Mouse (Mus musculus): Measurements from ENCODE around the gene Tapt1. TPM values are rescaled to one million over a fixed set of nuclear protein-coding genes. Genes with fewer than 3 reads are reported as not detected.

Gene Tapt1
- polyA plus RNA-seq, 1 experiment from 2014 or later = 28.5 TPM

DNA sequence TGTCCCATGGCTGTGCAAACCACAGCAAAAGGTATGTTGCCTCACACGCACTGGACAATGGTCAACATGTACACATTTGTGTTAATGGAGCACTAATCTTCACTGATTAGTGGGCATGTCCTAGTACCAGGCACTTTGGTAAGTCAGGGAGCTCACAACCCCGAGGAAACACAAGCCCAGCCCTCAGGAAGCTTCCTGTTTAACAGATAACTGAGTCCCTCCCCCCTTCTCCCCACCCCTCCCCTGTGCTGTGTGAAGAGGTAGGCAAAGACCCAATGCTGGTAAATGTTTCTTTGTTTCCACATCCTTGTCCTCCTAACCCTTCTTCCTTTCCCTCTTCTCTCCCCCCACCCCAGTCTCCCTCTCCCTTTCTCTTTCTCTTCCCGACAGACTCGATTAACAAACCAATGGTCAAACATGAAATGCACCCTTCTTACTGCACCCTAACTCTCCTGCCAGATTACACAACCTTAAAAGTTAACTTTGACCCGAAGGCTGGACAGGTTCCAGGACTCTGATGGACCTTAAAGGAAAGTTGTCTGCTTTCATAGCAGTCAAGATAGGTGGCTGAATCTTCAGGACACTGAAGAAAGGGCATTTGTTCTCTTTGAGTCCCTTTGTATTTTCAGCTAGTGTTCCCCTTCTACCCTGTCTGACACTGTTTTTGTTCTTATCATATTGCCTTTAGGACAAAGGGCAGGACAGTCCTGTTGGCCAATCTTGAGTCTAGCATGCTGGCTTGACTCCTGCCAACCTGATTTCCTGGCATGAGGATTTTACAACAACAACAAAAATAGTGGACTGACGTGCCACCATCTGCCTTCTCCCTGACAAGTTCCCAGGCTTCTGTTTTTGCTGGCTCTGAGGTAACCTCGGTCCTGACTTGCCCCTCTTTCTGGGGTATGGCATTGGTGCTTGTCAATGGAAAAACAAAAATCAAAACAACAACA, 13.0 kb upstream of the Tapt1 start:
- 72% methylated on average over 7 of the region's 7 CpGs for WGBS
- Histone ChIP-seq H3K27me3 (replicated peaks; ENCODE audit: control insufficient read depth, insufficient read depth, low read length) (no peaks in the 10 kb centered on the region), H3K27ac (ENCODE audit: low read depth, low read length) (no peak overlapping the region), H3K9ac (ENCODE audit: low read depth, low read length) (no peak overlapping the region), H3K36me3 (ENCODE audit: control insufficient read depth, insufficient read depth, low read length) (no peaks in the 10 kb centered on the region), H3K4me2 (ENCODE audit: low read length) (no peak overlapping the region), H3K4me1 (ENCODE audit: control insufficient read depth, insufficient read depth, low read depth, low read length) (no peaks in the 10 kb centered on the region), H3K9me3 (ENCODE audit: control insufficient read depth, low read length) (no peaks in the 10 kb centered on the region), H3K4me3 (ENCODE audit: low read length) (no peak overlapping the region)
- no peak for ATAC-seq

DNA sequence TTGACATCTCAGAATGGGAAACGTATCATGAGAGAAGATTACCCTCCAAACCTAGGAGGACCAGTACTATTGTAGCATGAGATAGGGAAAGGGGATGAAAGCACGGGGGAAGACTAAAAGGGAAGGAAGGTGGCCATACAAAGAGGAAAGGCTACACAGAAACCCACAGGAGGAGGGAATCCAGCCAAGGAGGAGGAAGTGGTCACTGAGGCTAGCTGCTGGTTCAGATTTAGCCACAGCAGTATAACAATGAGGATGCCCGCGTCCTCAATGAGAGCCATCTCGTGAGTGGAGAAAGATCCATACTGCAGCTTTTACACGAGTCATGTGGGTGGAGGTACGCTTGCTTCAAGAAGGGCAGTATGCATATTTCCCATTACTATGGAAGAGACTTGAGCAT, 11.8 kb upstream of the Tapt1 start:
- H3K4me1 ChIP-seq (ENCODE audit: control insufficient read depth, insufficient read depth, low read depth, low read length) = no peaks in the 10 kb centered on the region
- H3K9me3 ChIP-seq (ENCODE audit: control insufficient read depth, low read length) = no peaks in the 10 kb centered on the region
- no peaks in the 10 kb centered on the region for H3K27me3 ChIP-seq (replicated peaks; ENCODE audit: control insufficient read depth, insufficient read depth, low read length)
- H3K9ac ChIP-seq (ENCODE audit: low read depth, low read length) = no peak overlapping the region
- 95% methylated on average over 7 of the region's 7 CpGs for WGBS
- H3K4me3 ChIP-seq (ENCODE audit: low read length) = no peak overlapping the region
- H3K27ac ChIP-seq (ENCODE audit: low read depth, low read length) = no peak overlapping the region
- ATAC-seq = no peak
- H3K36me3 ChIP-seq (ENCODE audit: control insufficient read depth, insufficient read depth, low read length) = no peaks in the 10 kb centered on the region
- H3K4me2 ChIP-seq (ENCODE audit: low read length) = no peak overlapping the region

DNA sequence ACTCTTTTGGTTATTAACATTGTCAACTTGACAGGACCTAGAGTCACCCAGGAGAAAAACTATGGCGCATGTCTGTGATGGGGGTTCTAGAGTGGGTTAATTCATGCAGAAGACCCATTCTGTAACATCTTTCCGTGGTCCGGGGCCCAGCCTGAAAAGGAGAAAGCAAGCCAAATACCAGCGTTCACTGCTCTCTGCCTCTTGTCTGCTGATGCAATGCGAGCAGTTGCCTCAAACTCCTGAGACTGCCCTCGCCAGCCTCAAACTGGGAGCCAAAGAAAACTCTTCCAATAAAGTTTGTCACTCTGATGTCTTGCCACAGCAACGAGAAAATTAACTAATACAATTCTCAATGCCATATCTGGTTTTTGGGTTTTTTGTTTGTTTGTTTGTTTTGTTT, 8.2 kb upstream of the Tapt1 start:
- WGBS = 78% methylated on average over 7 of the region's 7 CpGs
- Histone ChIP-seq H3K36me3 (ENCODE audit: control insufficient read depth, insufficient read depth, low read length) (no peaks in the 10 kb centered on the region), H3K4me1 (ENCODE audit: control insufficient read depth, insufficient read depth, low read depth, low read length) (no peaks in the 10 kb centered on the region), H3K9me3 (ENCODE audit: control insufficient read depth, low read length) (no peaks in the 10 kb centered on the region), H3K27ac (ENCODE audit: low read depth, low read length) (no peak overlapping the region), H3K4me2 (ENCODE audit: low read length) (no peak overlapping the region), H3K9ac (ENCODE audit: low read depth, low read length) (no peak overlapping the region), H3K27me3 (replicated peaks; ENCODE audit: control insufficient read depth, insufficient read depth, low read length) (no peaks in the 10 kb centered on the region), H3K4me3 (ENCODE audit: low read length) (no peak overlapping the region)
- no peak for ATAC-seq

- Histone ChIP-seq H3K27ac (ENCODE audit: low read depth, low read length) (no peak overlapping the region), H3K4me3 (ENCODE audit: low read length) (no peak overlapping the region), H3K4me2 (ENCODE audit: low read length) (no peak overlapping the region), H3K9ac (ENCODE audit: low read depth, low read length) (no peak overlapping the region), H3K27me3 (replicated peaks; ENCODE audit: control insufficient read depth, insufficient read depth, low read length) (no peaks in the 10 kb centered on the region), H3K9me3 (ENCODE audit: control insufficient read depth, low read length) (no peaks in the 10 kb centered on the region), H3K4me1 (ENCODE audit: control insufficient read depth, insufficient read depth, low read depth, low read length) (no peaks in the 10 kb centered on the region), H3K36me3 (ENCODE audit: control insufficient read depth, insufficient read depth, low read length) (no peaks in the 10 kb centered on the region)
- WGBS = 70% methylated on average over 3 of the region's 3 CpGs
- ATAC-seq = no peak
Observed at GRCm38 (mm10) chr5:44233933-44234332, 7.5 kb upstream of the Tapt1 start.

- H3K9ac ChIP-seq (ENCODE audit: low read depth, low read length) = no peak overlapping the region; the same call in 1 of the 2 replicates
- H3K9me3 ChIP-seq (ENCODE audit: control insufficient read depth, low read length) = no peaks in the 10 kb centered on the region
- H3K27ac ChIP-seq (ENCODE audit: low read depth, low read length) = no peak overlapping the region
- ATAC-seq = no peak
- H3K4me2 ChIP-seq (ENCODE audit: low read length) = no peak overlapping the region
- no peaks in the 10 kb centered on the region for H3K36me3 ChIP-seq (ENCODE audit: control insufficient read depth, insufficient read depth, low read length)
- no peaks in the 10 kb centered on the region for H3K27me3 ChIP-seq (replicated peaks; ENCODE audit: control insufficient read depth, insufficient read depth, low read length)
- peaks cover 21% of the 10 kb centered on the region for H3K4me1 ChIP-seq (ENCODE audit: control insufficient read depth, insufficient read depth, low read depth, low read length)
- no peak overlapping the region for H3K4me3 ChIP-seq (ENCODE audit: low read length)
- WGBS = 72% methylated on average over 4 of the region's 4 CpGs
Observed at GRCm38 (mm10) chr5:44228756-44229155, 2.3 kb upstream of the Tapt1 start.

DNA sequence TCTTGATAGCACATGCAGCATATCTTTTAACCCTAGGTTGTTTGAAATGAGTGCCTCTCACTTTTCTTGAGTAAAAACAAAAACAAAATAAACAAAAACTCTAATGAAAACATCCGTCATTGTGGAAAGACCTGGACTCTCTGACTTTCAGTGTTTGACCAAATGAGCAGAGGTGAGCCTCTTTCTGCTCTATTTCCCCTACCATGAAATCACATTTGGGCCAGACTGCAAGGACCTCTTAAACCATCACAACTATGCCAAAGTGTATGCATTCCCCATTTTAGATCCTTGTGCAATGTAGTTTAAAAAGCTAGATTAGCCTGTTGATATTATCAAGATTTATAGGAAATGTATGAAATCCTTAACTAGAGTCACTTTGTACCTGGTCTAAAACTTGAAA, 1.9 kb upstream of the Tapt1 start:
- Histone ChIP-seq H3K36me3 (ENCODE audit: control insufficient read depth, insufficient read depth, low read length) (no peaks in the 10 kb centered on the region), H3K4me2 (ENCODE audit: low read length) (no peak overlapping the region), H3K9me3 (ENCODE audit: control insufficient read depth, low read length) (no peaks in the 10 kb centered on the region), H3K9ac (ENCODE audit: low read depth, low read length) (no peak overlapping the region), H3K27me3 (replicated peaks; ENCODE audit: control insufficient read depth, insufficient read depth, low read length) (no peaks in the 10 kb centered on the region), H3K4me3 (ENCODE audit: low read length) (no peak overlapping the region), H3K4me1 (ENCODE audit: control insufficient read depth, insufficient read depth, low read depth, low read length) (peaks cover 21% of the 10 kb centered on the region), H3K27ac (ENCODE audit: low read depth, low read length) (no peak overlapping the region)
- WGBS = 65% methylated on average over 1 of the region's 1 CpGs
- no peak for ATAC-seq

- 15% methylated on average over 6 of the region's 6 CpGs for WGBS
- H3K4me3 ChIP-seq (ENCODE audit: low read length) = peak overlapping the region; percentile 86
- H3K9me3 ChIP-seq (ENCODE audit: control insufficient read depth, low read length) = no peaks in the 10 kb centered on the region
- H3K4me1 ChIP-seq (ENCODE audit: control insufficient read depth, insufficient read depth, low read depth, low read length) = peaks cover 21% of the 10 kb centered on the region
- no peaks in the 10 kb centered on the region for H3K27me3 ChIP-seq (replicated peaks; ENCODE audit: control insufficient read depth, insufficient read depth, low read length)
- H3K9ac ChIP-seq (ENCODE audit: low read depth, low read length) = peak overlapping the region; percentile 97
- peak overlapping the region; percentile 89 for H3K4me2 ChIP-seq (ENCODE audit: low read length)
- H3K27ac ChIP-seq (ENCODE audit: low read depth, low read length) = peak overlapping the region; percentile 96
- no peaks in the 10 kb centered on the region for H3K36me3 ChIP-seq (ENCODE audit: control insufficient read depth, insufficient read depth, low read length)
- ATAC-seq = no peak
Observed at GRCm38 (mm10) chr5:44227462-44227840, 1.0 kb upstream of the Tapt1 start.

DNA sequence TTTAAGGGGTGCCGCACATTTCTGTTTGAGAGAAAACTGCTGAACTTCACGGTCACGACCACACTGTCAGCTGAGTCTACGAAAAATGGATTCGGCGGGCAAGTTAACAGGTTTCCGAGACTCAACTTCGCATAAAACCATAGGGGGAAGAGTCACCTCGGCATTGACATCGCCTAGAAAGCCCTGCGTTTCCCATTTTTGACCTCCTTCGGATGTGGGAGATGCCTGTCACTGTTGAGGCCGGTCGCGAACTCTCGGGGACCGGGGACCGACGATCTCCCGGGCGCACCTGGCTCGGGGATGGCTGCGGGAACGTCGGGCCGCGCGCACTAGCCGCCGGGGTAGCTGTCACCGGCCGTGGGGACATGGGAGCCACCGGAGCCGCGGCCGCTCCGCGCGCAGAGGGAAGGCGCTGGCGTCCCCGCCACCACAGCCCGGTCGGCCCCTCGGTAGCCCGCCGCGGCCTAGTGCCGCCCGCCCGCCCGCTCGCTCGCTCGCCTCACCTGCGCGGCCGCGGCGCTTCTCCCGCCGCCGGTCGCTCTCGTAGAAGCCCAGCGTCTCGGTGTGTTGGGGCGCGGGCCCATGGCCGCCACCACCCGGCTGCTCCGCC, 410 bp downstream of the Tapt1 start:
- Histone ChIP-seq H3K4me3 (ENCODE audit: low read length) (peak overlapping the region; percentile 86), H3K27me3 (replicated peaks; ENCODE audit: control insufficient read depth, insufficient read depth, low read length) (no peaks in the 10 kb centered on the region), H3K9ac (ENCODE audit: low read depth, low read length) (peak overlapping the region; percentile 97), H3K4me2 (ENCODE audit: low read length) (peak overlapping the region; percentile 62), H3K27ac (ENCODE audit: low read depth, low read length) (peak overlapping the region; percentile 96), H3K9me3 (ENCODE audit: control insufficient read depth, low read length) (no peaks in the 10 kb centered on the region), H3K4me1 (ENCODE audit: control insufficient read depth, insufficient read depth, low read depth, low read length) (peaks cover 21% of the 10 kb centered on the region), H3K36me3 (ENCODE audit: control insufficient read depth, insufficient read depth, low read length) (no peaks in the 10 kb centered on the region)
- ATAC-seq = peak; percentile 82
- under 1% methylated on average over 52 of the region's 72 CpGs for WGBS

- 62% methylated on average over 4 of the region's 4 CpGs for WGBS
- no peak for ATAC-seq
Observed at GRCm38 (mm10) chr5:44224916-44225600, 1.4 kb downstream of the Tapt1 start.

More at GRCm38 (mm10) chr5:44224916-44225600, 1.4 kb downstream of the Tapt1 start:
- H3K36me3 ChIP-seq (ENCODE audit: control insufficient read depth, insufficient read depth, low read length) = no peaks in the 10 kb centered on the region
- no peaks in the 10 kb centered on the region for H3K9me3 ChIP-seq (ENCODE audit: control insufficient read depth, low read length)
- peak overlapping the region; percentile 62 for H3K4me2 ChIP-seq (ENCODE audit: low read length)
- H3K4me3 ChIP-seq (ENCODE audit: low read length) = peak overlapping the region; percentile 86
- peaks cover 21% of the 10 kb centered on the region for H3K4me1 ChIP-seq (ENCODE audit: control insufficient read depth, insufficient read depth, low read depth, low read length)
- H3K9ac ChIP-seq (ENCODE audit: low read depth, low read length) = peak overlapping the region; percentile 14
- no peaks in the 10 kb centered on the region for H3K27me3 ChIP-seq (replicated peaks; ENCODE audit: control insufficient read depth, insufficient read depth, low read length)
- no peak overlapping the region for H3K27ac ChIP-seq (ENCODE audit: low read depth, low read length)

Measured in hindbrain, embryonic 16.5 days (tissue).